Mouse (Mus musculus): ENCODE data around the gene Zmiz1. TPM values are rescaled to one million over a fixed set of nuclear protein-coding genes. Genes with fewer than 3 reads are reported as not detected.

Gene Zmiz1
- polyA plus RNA-seq, 1 experiment, result 99.2 TPM

- TF ChIP-seq CTCF (IDR thresholded peaks at IDR 0.05; ENCODE audit: low read depth, low read length) (no peak), POLR2A (IDR thresholded peaks at IDR 0.05; ENCODE audit: borderline replicate concordance, low read depth, low read length) (no peak)
- H3K4me1 ChIP-seq (ENCODE audit: control insufficient read depth, insufficient read depth, low read length), result peaks cover 93% of the 10 kb centered on the region
Observed at GRCm38 (mm10) chr14:25472096-25472861, 13.3 kb downstream of the Zmiz1 start.

GRCm38 (mm10) chr14:25472981-25473649, 14.1 kb downstream of the Zmiz1 start:
- TF ChIP-seq CTCF (IDR thresholded peaks at IDR 0.05; ENCODE audit: low read depth, low read length), result no peak
- no peak for TF ChIP-seq POLR2A (IDR thresholded peaks at IDR 0.05; ENCODE audit: borderline replicate concordance, low read depth, low read length)
- Histone ChIP-seq H3K4me3 (ENCODE audit: insufficient read depth, low read length) (peak overlapping the region; percentile 22; the same call in 1 of the 2 replicates), H3K4me1 (ENCODE audit: control insufficient read depth, insufficient read depth, low read length) (peaks cover 93% of the 10 kb centered on the region), H3K27ac (ENCODE audit: insufficient read depth, low read depth, low read length) (peak overlapping the region; percentile 98)

More at GRCm38 (mm10) chr14:25472096-25472861, 13.3 kb downstream of the Zmiz1 start:
- peak overlapping the region; percentile 22; the same call in 1 of the 2 replicates for H3K4me3 ChIP-seq (ENCODE audit: insufficient read depth, low read length)
- H3K27ac ChIP-seq (ENCODE audit: insufficient read depth, low read depth, low read length), result peak overlapping the region; percentile 98

GRCm38 (mm10) chr14:25474017-25474416, 15.0 kb downstream of the Zmiz1 start:
- Histone ChIP-seq H3K4me3 (ENCODE audit: insufficient read depth, low read length) (no peak overlapping the region), H3K27ac (ENCODE audit: insufficient read depth, low read depth, low read length) (peak overlapping the region; percentile 98)

GRCm38 (mm10) chr14:25474732-25475131, 15.7 kb downstream of the Zmiz1 start:
- Histone ChIP-seq H3K27ac (ENCODE audit: insufficient read depth, low read depth, low read length) (peak overlapping the region; percentile 98), H3K4me3 (ENCODE audit: insufficient read depth, low read length) (no peak overlapping the region), H3K4me1 (ENCODE audit: control insufficient read depth, insufficient read depth, low read length) (peaks cover 90% of the 10 kb centered on the region)
- TF ChIP-seq CTCF (IDR thresholded peaks at IDR 0.05; ENCODE audit: low read depth, low read length) (no peak), POLR2A (IDR thresholded peaks at IDR 0.05; ENCODE audit: borderline replicate concordance, low read depth, low read length) (no peak)

More at GRCm38 (mm10) chr14:25474017-25474416, 15.0 kb downstream of the Zmiz1 start:
- peaks cover 90% of the 10 kb centered on the region for H3K4me1 ChIP-seq (ENCODE audit: control insufficient read depth, insufficient read depth, low read length)
- TF ChIP-seq CTCF (IDR thresholded peaks at IDR 0.05; ENCODE audit: low read depth, low read length) (no peak), POLR2A (IDR thresholded peaks at IDR 0.05; ENCODE audit: borderline replicate concordance, low read depth, low read length) (no peak)

- peak overlapping the region; percentile 14 for H3K27ac ChIP-seq (ENCODE audit: insufficient read depth, low read depth, low read length)
- H3K4me3 ChIP-seq (ENCODE audit: insufficient read depth, low read length), result no peak overlapping the region
- TF ChIP-seq CTCF (IDR thresholded peaks at IDR 0.05; ENCODE audit: low read depth, low read length) (no peak), POLR2A (IDR thresholded peaks at IDR 0.05; ENCODE audit: borderline replicate concordance, low read depth, low read length) (no peak)
- H3K4me1 ChIP-seq (ENCODE audit: control insufficient read depth, insufficient read depth, low read length), result peaks cover 90% of the 10 kb centered on the region
Observed at GRCm38 (mm10) chr14:25476048-25476447, 17.1 kb downstream of the Zmiz1 start.

- peaks cover 89% of the 10 kb centered on the region for H3K4me1 ChIP-seq (ENCODE audit: control insufficient read depth, insufficient read depth, low read length)
- TF ChIP-seq POLR2A (IDR thresholded peaks at IDR 0.05; ENCODE audit: borderline replicate concordance, low read depth, low read length) (no peak), CTCF (IDR thresholded peaks at IDR 0.05; ENCODE audit: low read depth, low read length) (no peak)
- no peak overlapping the region for H3K4me3 ChIP-seq (ENCODE audit: insufficient read depth, low read length)
- peak overlapping the region; percentile 14; the same call in 1 of the 2 replicates for H3K27ac ChIP-seq (ENCODE audit: insufficient read depth, low read depth, low read length)
Observed at GRCm38 (mm10) chr14:25476453-25476852, 17.5 kb downstream of the Zmiz1 start.

- H3K27ac ChIP-seq (ENCODE audit: insufficient read depth, low read depth, low read length), result no peak overlapping the region
- H3K4me3 ChIP-seq (ENCODE audit: insufficient read depth, low read length), result no peak overlapping the region
- TF ChIP-seq POLR2A (IDR thresholded peaks at IDR 0.05; ENCODE audit: borderline replicate concordance, low read depth, low read length) (no peak), CTCF (IDR thresholded peaks at IDR 0.05; ENCODE audit: low read depth, low read length) (no peak)
- H3K4me1 ChIP-seq (ENCODE audit: control insufficient read depth, insufficient read depth, low read length), result peaks cover 87% of the 10 kb centered on the region
Observed at GRCm38 (mm10) chr14:25477268-25477667, 18.3 kb downstream of the Zmiz1 start.

- TF ChIP-seq CTCF (IDR thresholded peaks at IDR 0.05; ENCODE audit: low read depth, low read length), result no peak
- TF ChIP-seq POLR2A (IDR thresholded peaks at IDR 0.05; ENCODE audit: borderline replicate concordance, low read depth, low read length), result no peak
- no peak overlapping the region for H3K27ac ChIP-seq (ENCODE audit: insufficient read depth, low read depth, low read length)
- peaks cover 90% of the 10 kb centered on the region for H3K4me1 ChIP-seq (ENCODE audit: control insufficient read depth, insufficient read depth, low read length)
- H3K4me3 ChIP-seq (ENCODE audit: insufficient read depth, low read length), result no peak overlapping the region
Observed at GRCm38 (mm10) chr14:25478257-25478656, 19.3 kb downstream of the Zmiz1 start.

GRCm38 (mm10) chr14:25478755-25479154, 19.8 kb downstream of the Zmiz1 start:
- no peak overlapping the region for H3K4me3 ChIP-seq (ENCODE audit: insufficient read depth, low read length)
- 0 out of 2 replicates have a peak overlapping the region, but pooled peaks have one; percentile 88 for H3K27ac ChIP-seq (ENCODE audit: insufficient read depth, low read depth, low read length)
- H3K4me1 ChIP-seq (ENCODE audit: control insufficient read depth, insufficient read depth, low read length), result peaks cover 90% of the 10 kb centered on the region
- TF ChIP-seq CTCF (IDR thresholded peaks at IDR 0.05; ENCODE audit: low read depth, low read length), result no peak
- TF ChIP-seq POLR2A (IDR thresholded peaks at IDR 0.05; ENCODE audit: borderline replicate concordance, low read depth, low read length), result no peak

GRCm38 (mm10) chr14:25479841-25480252, 20.9 kb downstream of the Zmiz1 start:
- H3K4me3 ChIP-seq (ENCODE audit: insufficient read depth, low read length), result no peak overlapping the region
- TF ChIP-seq POLR2A (IDR thresholded peaks at IDR 0.05; ENCODE audit: borderline replicate concordance, low read depth, low read length) (0 out of 2 replicates have a peak, but pooled peaks have one; percentile 5), CTCF (IDR thresholded peaks at IDR 0.05; ENCODE audit: low read depth, low read length) (no peak)
- H3K4me1 ChIP-seq (ENCODE audit: control insufficient read depth, insufficient read depth, low read length), result peaks cover 88% of the 10 kb centered on the region
- H3K27ac ChIP-seq (ENCODE audit: insufficient read depth, low read depth, low read length), result peak overlapping the region; percentile 88

Data from bone marrow macrophage, adult 2 months (primary cell).